Mouse (Mus musculus) forebrain, postnatal 0 days (tissue): ENCODE data around the gene Higd1c. TPM values are rescaled to one million over a fixed set of nuclear protein-coding genes. Genes with fewer than 3 reads are reported as not detected.

Source experiments
- ATAC-seq: fragments of 200-750 bp; cut with Nextera tagmentation; 2 replicates; pipeline ENCODE4 v1.8.0; 2017; ENCODE audit warnings: mild to moderate bottlenecking, moderate library complexity
- DNase-seq: peaks from one replicate; pipeline ENCODE4 v3.0.0-alpha.2; 2015
- H3K27ac ChIP-seq: fragments of 300-500 bp; sonication (generic); 2 replicates; pipeline ENCODE4 v1.5.1; 2014; ENCODE audit warnings: low read depth, mild to moderate bottlenecking, antibody characterized with exemption, low read length, moderate library complexity, mixed read lengths
- H3K27me3 ChIP-seq: fragments of 300-500 bp; sonication (generic); 2 replicates; pipeline ENCODE4 v1.6.1; 2014; ENCODE audit warnings: mild to moderate bottlenecking, low read length, mixed read lengths; ENCODE audit not compliant: insufficient read depth
- H3K36me3 ChIP-seq: fragments of 300-500 bp; sonication (generic); 2 replicates; pipeline ENCODE4 v1.6.1; 2014; ENCODE audit warnings: mild to moderate bottlenecking, moderate library complexity; ENCODE audit not compliant: insufficient read depth
- H3K4me1 ChIP-seq: fragments of 300-500 bp; sonication (generic); 2 replicates; pipeline ENCODE4 v1.6.1; 2014; ENCODE audit warnings: antibody characterized with exemption; ENCODE audit not compliant: insufficient read depth
- H3K4me2 ChIP-seq: fragments of 300-500 bp; sonication (generic); 2 replicates; pipeline ENCODE4 v1.6.1; 2014; ENCODE audit warnings: low read depth, mild to moderate bottlenecking, moderate library complexity
- H3K4me3 ChIP-seq: fragments of 300-500 bp; sonication (generic); 2 replicates; pipeline ENCODE4 v1.5.1; 2014; ENCODE audit warnings: low read depth, low read length, mixed read lengths
- H3K9ac ChIP-seq: fragments of 300-500 bp; sonication (generic); 2 replicates; pipeline ENCODE4 v1.6.1; 2014; ENCODE audit warnings: mild to moderate bottlenecking
- H3K9me3 ChIP-seq: fragments of 300-500 bp; sonication (generic); 2 replicates; pipeline ENCODE4 v1.6.1; 2016; ENCODE audit warnings: low read length
- CTCF ChIP-seq: sonication (generic); IDR thresholded peaks from 2 replicates; pipeline ENCODE4 v1.5.1; 2016; ENCODE audit warnings: antibody characterized with exemption, control low read depth, low read depth
- WGBS: fragments of 180-500 bp; shearing (Covaris S2); extraction: QIAGEN DNeasy Blood & Tissue Kit; methylation state at CpG from one replicate; pipeline ENCODE4 v1.1.7; 2014; 5-methylcytosine and 5-hydroxymethylcytosine counted together
- polyA plus RNA-seq: library from polyadenylated mRNA; unstranded; fragments of >200 nt; fragmentation: Nextera tagmentation; extraction: Ambion mirVana; gene quantifications from 2 replicates; pipeline ENCODE4 v1.2.1, GENCODE M21; 2015
- total RNA-seq: library from RNA; depleted of rRNA; stranded (reverse); fragments of >200 nt; gene quantifications from 2 replicates; pipeline ENCODE4 v1.2.3, GENCODE M21; 2014; rRNA removed

Higd1c gene
- total and polyA plus RNA-seq, 2 experiments from 2014 or later: not detected

DNA sequence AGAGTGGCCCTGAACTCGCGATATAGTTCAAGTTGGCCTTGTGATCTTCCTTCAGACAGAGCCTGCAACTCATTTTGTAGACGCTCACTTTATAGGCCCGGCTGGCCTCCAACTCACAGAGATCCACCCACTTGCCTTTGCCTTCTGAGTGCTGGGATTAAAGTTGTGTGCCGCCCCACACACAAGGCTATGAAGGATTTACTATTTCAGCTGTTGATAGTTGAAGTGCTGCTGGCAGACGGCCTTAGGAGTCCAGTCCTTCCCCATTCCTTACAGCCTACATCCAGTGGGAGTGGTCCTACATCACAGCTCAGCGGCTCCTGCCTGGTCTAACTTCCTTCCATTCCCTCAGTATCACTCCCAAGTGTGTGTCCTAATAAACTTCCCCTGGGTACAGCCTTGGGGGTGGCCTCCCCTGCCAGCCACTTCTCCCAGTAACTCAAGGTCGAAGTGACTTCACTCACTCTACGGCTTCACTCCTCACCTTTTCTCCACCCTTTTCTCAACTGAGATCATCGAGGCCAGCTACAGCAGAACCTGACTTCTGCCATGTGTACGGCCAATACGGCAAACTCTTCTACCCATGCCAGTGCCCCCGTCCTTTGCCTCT is 64.1 kb downstream of the Higd1c start:
- WGBS: 85% methylated on average over 13 of the region's 13 CpGs
- Histone ChIP-seq H3K4me1 (0 out of 2 replicates have a peak, but pooled peaks cover 2% of the 10 kb centered on the region), H3K27me3 (peaks cover 20% of the 10 kb centered on the region), H3K36me3 (no peaks in the 10 kb centered on the region), H3K4me3 (no peak overlapping the region), H3K9me3 (no peaks in the 10 kb centered on the region), H3K27ac (no peak overlapping the region), H3K4me2 (no peak overlapping the region), H3K9ac (no peak overlapping the region)
- no peak for TF ChIP-seq CTCF
- ATAC-seq: no peak
- no peak for DNase-seq

DNA sequence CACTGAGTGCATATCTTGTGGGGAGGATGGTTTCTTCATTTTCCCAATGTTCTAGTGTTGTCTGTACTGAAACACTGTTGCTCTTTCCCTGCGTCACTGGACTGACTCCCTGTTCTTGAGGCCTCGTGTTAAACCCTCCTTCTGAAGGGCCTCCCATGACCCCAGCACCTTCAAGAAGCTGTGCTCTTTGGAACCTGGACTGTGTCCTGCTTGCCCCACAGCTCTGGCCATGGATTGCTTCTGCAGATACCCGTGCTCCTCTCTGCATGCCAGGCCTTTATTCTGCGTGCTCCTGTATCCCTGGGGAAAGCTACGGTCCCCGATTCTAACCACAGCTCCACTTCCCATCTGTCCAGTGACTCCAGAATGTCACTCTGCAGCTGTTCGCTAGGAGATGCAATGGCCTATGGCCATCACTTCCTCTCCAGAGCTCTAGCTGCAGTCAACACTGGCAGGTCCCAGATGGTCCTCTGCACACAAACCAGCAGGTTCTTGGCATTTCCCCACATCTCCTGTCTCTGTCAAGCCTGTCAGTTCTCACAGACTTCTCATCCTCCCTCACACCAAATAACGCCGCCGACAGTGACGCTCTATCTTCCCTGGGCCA is 65.7 kb downstream of the Higd1c start:
- WGBS: 64% methylated on average over 11 of the region's 11 CpGs
- peak; percentile 40 for ATAC-seq

DNA sequence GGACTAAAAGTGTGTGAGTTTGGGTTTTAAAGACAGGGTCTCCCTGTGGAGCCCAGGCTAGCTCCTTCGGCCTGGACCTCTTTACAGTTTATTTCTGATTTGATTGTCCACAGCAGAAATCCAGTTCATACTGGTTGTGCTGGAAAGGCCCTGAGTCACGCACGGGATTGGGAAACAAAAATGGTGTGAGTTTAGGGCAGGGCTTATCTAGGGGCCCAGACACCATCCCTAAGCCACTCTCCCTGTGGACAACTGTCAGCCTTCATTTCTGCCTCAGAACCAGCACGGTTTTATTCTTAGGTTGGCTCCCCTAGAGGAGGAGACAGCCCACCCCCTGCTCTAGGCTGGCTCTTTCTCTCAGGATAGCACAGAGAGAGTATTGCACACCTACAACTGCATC is 68.9 kb downstream of the Higd1c start:
- no peak overlapping the region for H3K4me3 ChIP-seq
- H3K4me1 ChIP-seq: no peaks in the 10 kb centered on the region
- H3K36me3 ChIP-seq: no peaks in the 10 kb centered on the region
- H3K9me3 ChIP-seq: no peaks in the 10 kb centered on the region
- no peak overlapping the region for H3K4me2 ChIP-seq
- no peak overlapping the region for H3K27ac ChIP-seq
- ATAC-seq: no peak
- no peak overlapping the region for H3K9ac ChIP-seq
- TF ChIP-seq CTCF: no peak
- WGBS: 76% methylated on average over 4 of the region's 4 CpGs
- no peak for DNase-seq
- H3K27me3 ChIP-seq: no peaks in the 10 kb centered on the region

More for the DNA sequence above, 65.7 kb downstream of the Higd1c start:
- H3K9me3 ChIP-seq: no peaks in the 10 kb centered on the region
- DNase-seq: no peak
- H3K36me3 ChIP-seq: no peaks in the 10 kb centered on the region
- no peaks in the 10 kb centered on the region for H3K4me1 ChIP-seq
- H3K4me2 ChIP-seq: no peak overlapping the region
- H3K27me3 ChIP-seq: peaks cover 6% of the 10 kb centered on the region; the same call in 1 of the 2 replicates
- no peak overlapping the region for H3K27ac ChIP-seq
- H3K9ac ChIP-seq: no peak overlapping the region
- TF ChIP-seq CTCF: no peak
- H3K4me3 ChIP-seq: no peak overlapping the region

Other genes with a start within 250 kb of the Higd1c start
- gene Atf1, start 136.7 kb upstream of the Higd1c start, total RNA-seq: 5.4 and 5.6 TPM in 2 replicates
- gene Atf1, start 136.7 kb upstream of the Higd1c start, polyA plus RNA-seq: 4.6 and 9.2 TPM in 2 replicates
- not detected in 2 replicates for gene Tmprss12, start 83.7 kb upstream of the Higd1c start, total RNA-seq
- not detected in 2 replicates for gene Tmprss12, start 83.7 kb upstream of the Higd1c start, polyA plus RNA-seq
- gene Mettl7a1, start 60.4 kb upstream of the Higd1c start, total RNA-seq: 11.6 and 13.5 TPM in 2 replicates
- gene Mettl7a1, start 60.4 kb upstream of the Higd1c start, polyA plus RNA-seq: 1.2 and 2.3 TPM in 2 replicates
- gene Mettl7a3, start 29.6 kb upstream of the Higd1c start, total RNA-seq: not detected in 2 replicates
- not detected in 2 replicates for gene Mettl7a3, start 29.6 kb upstream of the Higd1c start, polyA plus RNA-seq
- gene Methig1, start 11.4 kb upstream of the Higd1c start, total RNA-seq: not detected in 2 replicates
- not detected in 2 replicates for gene Methig1, start 11.4 kb upstream of the Higd1c start, polyA plus RNA-seq
- gene Mettl7a2, start 11.3 kb upstream of the Higd1c start, total RNA-seq: not detected in 2 replicates
- gene Mettl7a2, start 11.3 kb upstream of the Higd1c start, polyA plus RNA-seq: not detected in 2 replicates
- 0.08 TPM in 1 of 2 replicates, not detected in the other for gene Gm5475, start 57.6 kb downstream of the Higd1c start, total RNA-seq
- 0.09 and 0.10 TPM in 2 replicates for gene Gm5475, start 57.6 kb downstream of the Higd1c start, polyA plus RNA-seq
- 23.2 and 36.8 TPM in 2 replicates for gene Slc11a2, start 60.5 kb downstream of the Higd1c start, total RNA-seq
- 17.2 and 17.6 TPM in 2 replicates for gene Slc11a2, start 60.5 kb downstream of the Higd1c start, polyA plus RNA-seq
- gene Letmd1, start 104.5 kb downstream of the Higd1c start, total RNA-seq: 70.5 and 87.8 TPM in 2 replicates
- gene Letmd1, start 104.5 kb downstream of the Higd1c start, polyA plus RNA-seq: 45.3 and 52.5 TPM in 2 replicates
- 56.8 and 67.1 TPM in 2 replicates for gene Csrnp2, start 130.9 kb downstream of the Higd1c start, total RNA-seq
- 29.4 and 36.3 TPM in 2 replicates for gene Csrnp2, start 130.9 kb downstream of the Higd1c start, polyA plus RNA-seq
- gene Tfcp2, start 187.5 kb downstream of the Higd1c start, total RNA-seq: 25.5 and 34.5 TPM in 2 replicates
- 18.2 and 29.0 TPM in 2 replicates for gene Tfcp2, start 187.5 kb downstream of the Higd1c start, polyA plus RNA-seq
- gene Pou6f1, start 235.4 kb downstream of the Higd1c start, total RNA-seq: 72.4 and 77.4 TPM in 2 replicates
- 32.2 and 33.3 TPM in 2 replicates for gene Pou6f1, start 235.4 kb downstream of the Higd1c start, polyA plus RNA-seq